Mouse (Mus musculus) embryo, embryonic 9.5 days (tissue): Measurements from ENCODE around the gene Wdr78.

Experiments used
- DNase-seq: peaks from one replicate; pipeline ENCODE4 v3.0.0-alpha.2; 2017; ENCODE audit errors: extremely low spot score

Gene Wdr78

DNA sequence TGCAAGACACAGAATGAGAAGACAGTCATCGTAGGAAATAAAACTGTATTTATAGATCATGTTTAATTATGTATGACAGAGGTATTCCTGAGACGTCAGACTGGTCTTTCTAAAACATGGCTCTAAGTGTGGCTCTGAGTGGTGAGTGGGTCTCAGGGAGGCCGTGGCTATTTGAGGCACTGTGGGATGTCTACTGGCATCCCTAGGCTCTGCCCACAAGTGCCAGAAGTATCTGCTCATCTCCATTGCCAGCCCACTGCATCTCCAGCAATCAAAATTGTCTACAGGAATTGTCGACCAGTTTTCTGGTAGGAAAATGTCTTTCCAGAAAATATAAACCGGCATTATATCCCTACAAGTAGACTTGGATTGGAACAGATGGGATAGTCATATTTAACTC is 57.4 kb downstream of the Wdr78 start:
- no peak for DNase-seq

DNA sequence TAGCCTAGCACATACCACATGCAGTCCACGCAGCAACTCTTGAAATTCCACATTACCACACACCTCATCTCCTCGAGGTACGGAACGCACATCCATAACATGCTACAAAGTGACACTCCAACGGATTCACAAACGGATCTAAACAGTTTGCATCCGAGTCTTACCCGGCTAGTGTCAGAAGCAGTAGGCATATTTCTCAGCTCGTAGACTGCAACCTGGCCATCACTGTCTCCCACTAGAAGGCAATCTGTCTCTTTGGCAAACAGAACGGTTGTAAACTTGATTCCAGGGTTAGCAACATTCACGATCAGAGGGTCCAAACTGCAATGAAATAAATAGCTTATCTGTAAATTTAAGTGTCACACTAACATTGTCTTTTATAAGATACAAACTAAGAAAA is 66.3 kb downstream of the Wdr78 start:
- no peak for DNase-seq

DNA sequence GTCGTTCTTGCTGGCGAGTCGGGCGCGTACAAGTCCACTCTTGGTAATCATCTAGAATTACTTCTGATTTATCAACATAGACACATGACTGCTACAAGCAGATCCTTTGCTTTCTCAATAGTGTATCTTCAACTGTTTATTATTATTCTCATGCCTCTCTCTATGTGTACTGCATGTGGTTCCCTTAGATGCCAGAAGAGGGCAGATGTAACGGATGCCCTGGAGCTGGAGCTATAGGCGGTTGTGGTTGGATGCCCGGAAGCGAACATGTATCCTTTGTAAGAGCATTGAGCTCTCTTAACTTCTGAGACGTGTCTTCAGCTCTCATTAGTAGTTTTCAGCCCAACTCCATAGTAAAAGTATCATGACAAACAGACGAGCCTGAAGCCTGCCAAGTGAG is 71.4 kb downstream of the Wdr78 start:
- DNase-seq = no peak

- DNase-seq = no peak
These were observed 74.5 kb downstream of the Wdr78 start for GRCm38 (mm10) chr4:103039838-103040191.

DNA sequence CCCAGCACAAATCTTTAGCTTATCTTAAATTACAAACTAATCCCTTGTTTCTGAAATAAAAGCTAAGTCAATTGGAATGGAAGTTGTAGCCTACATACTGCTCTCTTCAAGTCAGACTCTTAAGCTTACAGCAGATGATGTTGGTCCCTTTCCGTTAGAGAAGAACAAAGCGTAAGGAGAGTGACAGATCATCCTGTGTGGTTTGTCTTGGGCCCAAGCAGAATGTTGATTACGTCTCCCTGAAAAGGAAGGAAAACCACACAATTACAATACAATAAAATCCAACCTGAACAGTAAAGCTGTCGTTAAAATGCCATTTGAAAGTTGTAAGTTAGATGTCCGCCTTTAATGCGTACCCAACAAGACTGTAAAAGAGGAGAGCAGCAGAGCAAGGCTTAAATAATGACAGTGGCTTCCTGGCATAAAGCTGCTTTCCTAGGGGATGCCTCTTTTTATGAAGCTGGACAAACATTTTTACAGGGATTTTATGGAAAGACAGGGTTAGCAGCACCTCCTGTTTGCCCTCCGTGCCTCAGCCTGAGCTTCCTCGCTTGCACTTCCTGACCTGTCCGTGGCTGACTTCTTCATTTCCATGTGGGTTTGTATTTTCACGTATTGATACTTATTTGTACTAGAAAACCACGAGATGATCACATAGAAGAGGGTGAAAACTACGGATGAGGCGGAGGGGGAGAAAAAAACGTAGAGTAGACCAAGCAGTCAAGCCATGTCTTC is 75.1 kb downstream of the Wdr78 start:
- DNase-seq = no peak

DNA sequence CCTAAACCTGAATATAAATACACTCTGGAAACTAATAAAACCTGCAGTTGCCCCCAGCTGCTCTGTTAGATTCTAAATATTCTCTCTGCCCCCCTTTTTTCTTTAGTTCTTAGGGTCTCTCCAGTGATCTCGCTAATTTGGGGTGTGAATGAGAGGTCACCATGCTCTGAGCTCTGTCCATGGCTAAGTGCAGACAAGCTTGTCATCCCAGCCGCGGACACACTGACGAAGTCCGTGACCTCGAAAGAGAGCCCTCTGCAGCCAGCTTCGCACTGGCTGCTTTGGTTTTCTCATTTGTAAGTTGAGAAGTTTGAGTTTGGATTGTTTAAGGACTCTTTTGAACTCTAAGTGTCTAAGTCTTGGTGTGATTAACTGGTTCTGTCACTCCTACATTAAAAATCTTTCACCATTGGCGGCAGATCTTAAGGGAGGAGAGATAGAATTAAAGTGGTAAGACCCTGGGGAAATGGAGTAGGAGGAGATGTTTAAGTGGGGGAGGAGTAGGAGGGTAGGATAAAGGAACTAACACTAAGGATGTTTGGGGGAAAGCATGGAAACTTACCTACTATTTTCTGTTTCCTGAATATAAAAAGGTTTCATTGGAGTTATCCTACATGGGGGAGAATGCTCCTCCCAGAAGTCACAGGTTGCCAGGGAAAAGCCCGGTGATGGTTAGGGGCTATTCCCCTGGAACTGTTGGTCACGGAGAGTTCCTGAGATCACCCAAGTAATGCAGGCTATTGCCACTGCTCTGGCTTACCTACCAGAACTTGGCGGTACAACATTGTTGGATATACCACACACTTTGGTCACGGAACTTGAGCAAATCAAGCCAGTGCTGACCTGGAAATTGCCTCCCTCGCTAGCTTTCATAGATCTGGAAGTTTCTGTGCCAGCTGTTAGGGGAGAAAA is 85.9 kb downstream of the Wdr78 start:
- no peak for DNase-seq

GRCm38 (mm10) chr4:103027745-103028144 is 86.6 kb downstream of the Wdr78 start:
- DNase-seq = no peak

- no peak for DNase-seq
These were observed 87.7 kb downstream of the Wdr78 start, which contains the start of gene Insl5 for GRCm38 (mm10) chr4:103026621-103027020. TSS of gene Insl5 (minus strand) at chr4:103026842.

GRCm38 (mm10) chr4:103013490-103013889 is 100.9 kb downstream of the Wdr78 start:
- peak; percentile 31 for DNase-seq

DNA sequence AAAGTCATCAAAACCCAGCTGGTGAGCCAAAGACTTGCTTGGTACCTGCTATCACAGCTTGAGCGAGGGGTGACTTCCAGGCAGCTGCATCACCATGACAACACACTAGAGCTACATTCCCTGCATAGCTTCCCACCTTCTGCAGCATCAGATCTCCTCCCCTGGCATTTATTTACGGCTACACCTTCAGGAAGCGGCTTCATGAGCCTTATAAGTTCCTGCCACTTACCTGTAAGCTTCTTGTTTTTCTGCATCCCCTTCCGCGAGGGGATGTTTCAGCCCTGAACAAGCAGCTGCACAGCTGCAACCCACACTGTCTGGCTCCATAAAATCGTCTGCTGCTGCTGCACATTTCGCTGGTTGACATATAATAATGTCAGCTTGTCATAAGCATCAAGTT is 102.5 kb downstream of the Wdr78 start:
- peak; percentile 14 for DNase-seq

- DNase-seq = no peak
These were observed 103.6 kb downstream of the Wdr78 start for GRCm38 (mm10) chr4:103010734-103011133.

GRCm38 (mm10) chr4:103006943-103007418 is 107.4 kb downstream of the Wdr78 start:
- DNase-seq = no peak

DNA sequence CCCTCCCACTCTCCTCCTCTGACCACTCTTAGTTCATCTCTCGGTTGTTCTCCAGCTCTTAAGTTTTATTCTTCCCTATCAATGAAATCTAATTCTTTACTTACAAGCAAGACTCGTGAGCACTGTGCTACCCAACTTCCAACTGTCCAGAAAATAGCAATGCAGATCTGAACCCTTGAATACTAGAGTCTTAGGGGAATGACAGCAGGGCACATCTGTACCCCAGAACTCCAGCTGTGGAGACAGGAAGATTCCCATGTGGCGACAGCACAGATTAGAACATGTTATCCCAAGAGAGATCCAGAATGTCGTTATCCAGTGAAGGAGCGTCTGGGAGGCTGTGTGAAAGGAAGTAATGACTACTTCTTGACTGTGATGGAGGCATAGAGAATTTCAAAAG is 108.1 kb downstream of the Wdr78 start:
- no peak for DNase-seq

- DNase-seq = peak; percentile 44
These were observed 109.0 kb downstream of the Wdr78 start for GRCm38 (mm10) chr4:103005190-103005945.

DNA sequence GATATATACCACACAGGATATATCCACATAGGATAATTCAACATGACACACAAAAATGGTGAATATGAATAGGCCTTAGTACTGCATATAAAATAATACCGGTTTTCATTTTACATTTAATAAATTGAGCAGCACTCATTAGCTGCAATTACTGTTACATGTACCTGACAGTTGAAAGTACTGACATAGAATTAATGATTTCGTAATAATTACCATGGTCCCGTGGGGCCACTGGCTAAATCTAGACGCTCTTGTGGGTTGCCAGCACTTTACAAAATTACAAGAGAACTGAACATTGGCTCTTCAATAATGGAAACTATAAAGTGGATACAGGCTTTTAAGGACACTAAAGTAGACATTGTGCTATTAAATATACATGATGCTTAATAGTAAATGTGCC is 109.7 kb downstream of the Wdr78 start:
- no peak for DNase-seq

- no peak for DNase-seq
These were observed 122.7 kb downstream of the Wdr78 start for GRCm38 (mm10) chr4:102991685-102992084.

GRCm38 (mm10) chr4:102990595-102991340 is 123.6 kb downstream of the Wdr78 start:
- no peak for DNase-seq

- DNase-seq = no peak
These were observed 124.3 kb downstream of the Wdr78 start for GRCm38 (mm10) chr4:102990016-102990415.

- DNase-seq = no peak
These were observed 125.0 kb downstream of the Wdr78 start for GRCm38 (mm10) chr4:102989391-102989790.

- DNase-seq = no peak
These were observed 125.8 kb downstream of the Wdr78 start for GRCm38 (mm10) chr4:102988526-102988925.
